Mouse (Mus musculus) R1 (cell line): Measurements from ENCODE around the gene Hoxa5.
A peak's percentile ranks its signal among the peaks of the same experiment; 100 is the strongest.

Source experiments
- DNase-seq: peaks from one replicate; pipeline ENCODE4 v3.0.0-alpha.2; 2018; ENCODE audit warnings: low read depth, low spot score

The Hoxa5 gene

GRCm38 (mm10) chr6:52204050-52204752 is at the start of gene Hoxa5:
TSS of gene Hoxa5 (minus strand) at chr6:52204587.
- peak; percentile 93 for DNase-seq

- DNase-seq: peak; percentile 31
Observed at GRCm38 (mm10) chr6:52253511-52254500, 49.4 kb upstream of the Hoxa5 start.

- peak; percentile 53 for DNase-seq
Observed at GRCm38 (mm10) chr6:52252775-52253376, 48.5 kb upstream of the Hoxa5 start.

GRCm38 (mm10) chr6:52252016-52252774 is 47.8 kb upstream of the Hoxa5 start:
- peak; percentile 50 for DNase-seq

- DNase-seq: no peak
Observed at GRCm38 (mm10) chr6:52251177-52251879, 46.9 kb upstream of the Hoxa5 start.

GRCm38 (mm10) chr6:52249826-52250225 is 45.4 kb upstream of the Hoxa5 start:
- DNase-seq: no peak

- peak; percentile 38 for DNase-seq
Observed at GRCm38 (mm10) chr6:52249415-52249738, 45.0 kb upstream of the Hoxa5 start.

GRCm38 (mm10) chr6:52248638-52249414 is 44.4 kb upstream of the Hoxa5 start:
- peak; percentile 47 for DNase-seq

GRCm38 (mm10) chr6:52247766-52248637 is 43.6 kb upstream of the Hoxa5 start:
- peak; percentile 40 for DNase-seq

- no peak for DNase-seq
Observed at GRCm38 (mm10) chr6:52246916-52247315, 42.5 kb upstream of the Hoxa5 start.

- DNase-seq: peak; percentile 49
Observed at GRCm38 (mm10) chr6:52246403-52246803, 42.0 kb upstream of the Hoxa5 start.

GRCm38 (mm10) chr6:52245757-52246142 is 41.4 kb upstream of the Hoxa5 start, which contains the start of gene Hoxa11:
TSS of gene Hoxa11 (minus strand) at chr6:52245810.
- DNase-seq: no peak

GRCm38 (mm10) chr6:52245040-52245756 is 40.8 kb upstream of the Hoxa5 start:
- DNase-seq: peak; percentile 57

- no peak for DNase-seq
Observed at GRCm38 (mm10) chr6:52244471-52245039, 40.2 kb upstream of the Hoxa5 start.

- peak; percentile 26 for DNase-seq
Observed at GRCm38 (mm10) chr6:52243681-52244121, 39.3 kb upstream of the Hoxa5 start.

GRCm38 (mm10) chr6:52242801-52243332 is 38.5 kb upstream of the Hoxa5 start:
- peak; percentile 38 for DNase-seq

GRCm38 (mm10) chr6:52241001-52241621 is 36.7 kb upstream of the Hoxa5 start:
- no peak for DNase-seq
